Mouse (Mus musculus): ENCODE results near the gene Tmprss3.

GRCm38 (mm10) chr17:31247144-31247543 lies 48.4 kb upstream of the Tmprss3 start:
- TF ChIP-seq CTCF (IDR thresholded peaks at IDR 0.05; ENCODE audit: low read depth, low read length) (no peak), POLR2A (IDR thresholded peaks at IDR 0.05; ENCODE audit: insufficient read depth, low read length) (no peak), EP300 (IDR thresholded peaks at IDR 0.05; ENCODE audit: insufficient read depth, low read depth, low read length) (peak; percentile 59; the same call in 1 of the 2 replicates)
